Mouse (Mus musculus) limb, embryonic 15.5 days (tissue): ENCODE measurements around the gene Hnrnpf. TPM values are rescaled to one million over a fixed set of nuclear protein-coding genes. Genes with fewer than 3 reads are reported as not detected.

Source experiments
- ATAC-seq: fragments of 200-750 bp; cut with Nextera tagmentation; 2 replicates; pipeline ENCODE4 v1.8.0; 2017; ENCODE audit warnings: low read depth, moderate TSS enrichment; ENCODE audit not compliant: insufficient number of reproducible peaks, low FRiP score, low TSS enrichment
- H3K27ac ChIP-seq: fragments of 300-500 bp; sonication (generic); 2 replicates; pipeline ENCODE4 v1.5.1; 2015; ENCODE audit warnings: moderate library complexity, mild to moderate bottlenecking, inconsistent platforms
- H3K27me3 ChIP-seq: fragments of 300-500 bp; sonication (generic); 2 replicates; pipeline ENCODE4 v1.6.1; 2015; ENCODE audit warnings: inconsistent platforms
- H3K36me3 ChIP-seq: fragments of 300-500 bp; sonication (generic); 2 replicates; pipeline ENCODE4 v1.6.1; 2015; ENCODE audit warnings: inconsistent platforms
- H3K4me1 ChIP-seq: fragments of 300-500 bp; sonication (generic); 2 replicates; pipeline ENCODE4 v1.6.1; 2015; ENCODE audit warnings: inconsistent platforms
- H3K4me2 ChIP-seq: fragments of 300-500 bp; sonication (generic); 2 replicates; pipeline ENCODE4 v1.6.1; 2015; ENCODE audit warnings: mild to moderate bottlenecking, inconsistent platforms
- H3K4me3 ChIP-seq: fragments of 300-500 bp; sonication (generic); 2 replicates; pipeline ENCODE4 v1.5.1; 2015; ENCODE audit warnings: mild to moderate bottlenecking, inconsistent platforms
- H3K9ac ChIP-seq: fragments of 300-500 bp; sonication (generic); 2 replicates; pipeline ENCODE4 v1.6.1; 2015; ENCODE audit warnings: inconsistent platforms
- H3K9me3 ChIP-seq: fragments of 300-500 bp; sonication (generic); 2 replicates; pipeline ENCODE4 v1.6.1; 2016; ENCODE audit warnings: inconsistent platforms
- WGBS: fragments of 180-500 bp; shearing (Covaris S2); methylation state at CpG from one replicate; pipeline ENCODE4 v1.1.7; 2015; 5-methylcytosine and 5-hydroxymethylcytosine counted together
- polyA plus RNA-seq: library from polyadenylated mRNA; unstranded; fragments of >200 nt; fragmentation: Nextera tagmentation; extraction: Ambion mirVana; gene quantifications from 2 replicates; pipeline ENCODE4 v1.2.1, GENCODE M21; 2015

Gene Hnrnpf
- polyA plus RNA-seq, 1 experiment from 2014 or later, result 627 TPM

- Histone ChIP-seq H3K4me3 (peak overlapping the region; percentile 60), H3K4me2 (peak overlapping the region; percentile 70), H3K9me3 (no peaks in the 10 kb centered on the region), H3K27me3 (no peaks in the 10 kb centered on the region), H3K4me1 (peaks cover 7% of the 10 kb centered on the region), H3K27ac (peak overlapping the region; percentile 100), H3K36me3 (no peaks in the 10 kb centered on the region), H3K9ac (peak overlapping the region; percentile 64)
- ATAC-seq, result peak; percentile 82
- 11% methylated on average over 26 of the region's 26 CpGs for WGBS
These were observed 21.3 kb upstream of the Hnrnpf start for GRCm38 (mm10) chr6:117878700-117879407.

- WGBS, result under 1% methylated on average over 67 of the region's 67 CpGs
- peak; percentile 93 for ATAC-seq
- Histone ChIP-seq H3K9me3 (no peaks in the 10 kb centered on the region), H3K27ac (peak overlapping the region; percentile 100), H3K4me3 (peak overlapping the region; percentile 60), H3K36me3 (no peaks in the 10 kb centered on the region), H3K27me3 (no peaks in the 10 kb centered on the region), H3K9ac (peak overlapping the region; percentile 64), H3K4me2 (peak overlapping the region; percentile 70), H3K4me1 (peaks cover 7% of the 10 kb centered on the region)
These were observed 20.6 kb upstream of the Hnrnpf start for GRCm38 (mm10) chr6:117879408-117880115.

GRCm38 (mm10) chr6:117880394-117880838 is 19.7 kb upstream of the Hnrnpf start:
- H3K4me2 ChIP-seq, result peak overlapping the region; percentile 70
- peak overlapping the region; percentile 100 for H3K27ac ChIP-seq
- H3K9me3 ChIP-seq, result no peaks in the 10 kb centered on the region
- peak overlapping the region; percentile 60 for H3K4me3 ChIP-seq
- no peaks in the 10 kb centered on the region for H3K27me3 ChIP-seq
- H3K9ac ChIP-seq, result no peak overlapping the region
- peaks cover 7% of the 10 kb centered on the region for H3K4me1 ChIP-seq
- 35% methylated on average over 3 of the region's 3 CpGs for WGBS
- no peaks in the 10 kb centered on the region for H3K36me3 ChIP-seq
- no peak for ATAC-seq

DNA sequence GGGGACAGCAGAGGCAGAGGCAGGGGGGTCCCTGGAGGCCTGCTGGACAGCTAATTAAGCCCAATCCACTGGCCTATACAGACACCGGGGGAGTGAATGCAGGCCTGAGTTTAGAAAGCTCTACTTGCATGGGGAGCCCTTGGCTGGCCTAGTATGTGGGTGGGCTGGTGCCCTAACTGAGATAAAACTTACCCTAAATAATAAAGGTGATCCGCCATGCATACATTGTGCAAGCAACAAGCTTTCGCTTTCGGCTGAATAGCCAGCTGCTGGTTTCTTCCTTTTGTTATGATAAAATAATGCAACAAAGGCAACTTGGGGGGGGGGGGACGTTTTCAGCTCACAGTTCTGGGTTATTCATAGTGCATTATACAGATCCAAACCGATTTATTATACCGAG is 18.9 kb upstream of the Hnrnpf start:
- Histone ChIP-seq H3K9me3 (no peaks in the 10 kb centered on the region), H3K27ac (no peak overlapping the region), H3K36me3 (no peaks in the 10 kb centered on the region), H3K27me3 (no peaks in the 10 kb centered on the region), H3K4me3 (no peak overlapping the region), H3K4me1 (peaks cover 7% of the 10 kb centered on the region), H3K4me2 (no peak overlapping the region), H3K9ac (no peak overlapping the region)
- ATAC-seq, result no peak
- WGBS, result 87% methylated on average over 7 of the region's 7 CpGs

- Histone ChIP-seq H3K4me2 (no peak overlapping the region), H3K9me3 (no peaks in the 10 kb centered on the region), H3K4me1 (peaks cover 7% of the 10 kb centered on the region), H3K27ac (no peak overlapping the region), H3K36me3 (no peaks in the 10 kb centered on the region), H3K27me3 (no peaks in the 10 kb centered on the region), H3K4me3 (no peak overlapping the region), H3K9ac (no peak overlapping the region)
- no peak for ATAC-seq
- 62% methylated on average over 7 of the region's 7 CpGs for WGBS
These were observed 18.1 kb upstream of the Hnrnpf start for GRCm38 (mm10) chr6:117881997-117882396.

GRCm38 (mm10) chr6:117885943-117886342 is 14.2 kb upstream of the Hnrnpf start:
- Histone ChIP-seq H3K4me1 (0 out of 2 replicates have a peak, but pooled peaks cover 3% of the 10 kb centered on the region), H3K4me3 (no peak overlapping the region), H3K36me3 (no peaks in the 10 kb centered on the region), H3K4me2 (no peak overlapping the region), H3K9me3 (no peaks in the 10 kb centered on the region), H3K27me3 (no peaks in the 10 kb centered on the region), H3K27ac (no peak overlapping the region), H3K9ac (no peak overlapping the region)
- no peak for ATAC-seq
- WGBS, result 81% methylated on average over 2 of the region's 2 CpGs

DNA sequence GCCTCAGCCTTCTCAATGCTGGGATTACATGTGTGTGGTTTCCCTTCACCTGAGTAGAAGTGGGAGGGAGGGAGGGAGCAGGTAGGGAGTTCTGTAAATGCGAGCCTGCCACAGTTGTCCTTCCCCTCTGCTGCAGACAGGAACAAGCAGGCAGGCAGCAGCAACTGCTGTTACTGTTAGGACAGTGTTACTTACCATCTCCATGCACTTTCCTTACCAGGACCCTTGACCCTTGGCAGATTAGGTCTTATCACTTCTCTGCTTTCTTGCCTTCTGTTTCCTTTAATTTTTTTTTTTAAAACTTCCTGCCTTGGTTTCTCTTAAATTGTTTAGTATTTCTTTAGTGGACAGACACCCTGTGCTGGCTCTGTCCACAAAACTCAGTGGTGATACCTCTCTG is 12.1 kb upstream of the Hnrnpf start:
- H3K9me3 ChIP-seq, result no peaks in the 10 kb centered on the region
- H3K27ac ChIP-seq, result no peak overlapping the region
- no peaks in the 10 kb centered on the region for H3K4me1 ChIP-seq
- H3K27me3 ChIP-seq, result no peaks in the 10 kb centered on the region
- no peak for ATAC-seq
- H3K4me2 ChIP-seq, result no peak overlapping the region
- WGBS, result 22% methylated on average over 1 of the region's 1 CpGs
- H3K9ac ChIP-seq, result no peak overlapping the region
- no peak overlapping the region for H3K4me3 ChIP-seq
- no peaks in the 10 kb centered on the region for H3K36me3 ChIP-seq

DNA sequence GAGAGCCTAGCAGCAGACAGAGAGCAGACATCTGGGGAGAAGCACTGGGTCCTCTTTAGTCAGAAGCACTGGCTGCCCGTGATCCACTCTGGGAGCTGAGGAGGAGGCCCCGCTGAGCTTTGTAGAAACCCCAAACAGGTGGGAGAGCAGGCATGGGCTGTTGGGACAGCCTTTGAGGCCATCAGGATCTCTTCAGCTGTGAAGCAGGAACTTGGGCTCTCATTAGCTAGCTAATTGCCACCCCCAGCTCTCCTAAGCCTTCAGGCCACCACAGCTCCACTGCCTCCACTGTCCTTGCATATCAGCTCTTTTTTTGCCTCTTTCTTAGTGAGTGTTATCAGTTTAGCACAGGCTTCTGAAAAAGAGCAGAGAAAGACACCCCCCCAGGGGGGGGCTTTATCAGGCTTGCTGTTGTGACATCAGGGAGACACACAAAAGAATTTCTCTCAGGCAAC is 11.5 kb upstream of the Hnrnpf start:
- Histone ChIP-seq H3K4me2 (no peak overlapping the region), H3K9me3 (no peaks in the 10 kb centered on the region), H3K9ac (no peak overlapping the region), H3K27ac (no peak overlapping the region), H3K27me3 (no peaks in the 10 kb centered on the region), H3K4me3 (no peak overlapping the region), H3K36me3 (no peaks in the 10 kb centered on the region), H3K4me1 (no peaks in the 10 kb centered on the region)
- WGBS, result 44% methylated on average over 2 of the region's 2 CpGs
- ATAC-seq, result no peak

- Histone ChIP-seq H3K27me3 (no peaks in the 10 kb centered on the region), H3K4me2 (no peak overlapping the region), H3K36me3 (no peaks in the 10 kb centered on the region), H3K9me3 (no peaks in the 10 kb centered on the region), H3K27ac (no peak overlapping the region), H3K4me1 (no peaks in the 10 kb centered on the region), H3K4me3 (no peak overlapping the region), H3K9ac (no peak overlapping the region)
- WGBS, result 81% methylated on average over 6 of the region's 6 CpGs
- no peak for ATAC-seq
These were observed 9.9 kb upstream of the Hnrnpf start for GRCm38 (mm10) chr6:117890257-117890656.

GRCm38 (mm10) chr6:117891369-117892160 is 8.6 kb upstream of the Hnrnpf start:
- Histone ChIP-seq H3K36me3 (no peaks in the 10 kb centered on the region), H3K4me1 (no peaks in the 10 kb centered on the region), H3K9me3 (no peaks in the 10 kb centered on the region), H3K27me3 (no peaks in the 10 kb centered on the region), H3K27ac (no peak overlapping the region), H3K4me2 (no peak overlapping the region), H3K4me3 (no peak overlapping the region), H3K9ac (no peak overlapping the region)
- WGBS, result 62% methylated on average over 14 of the region's 14 CpGs
- ATAC-seq, result no peak

- no peaks in the 10 kb centered on the region for H3K36me3 ChIP-seq
- H3K4me3 ChIP-seq, result no peak overlapping the region
- ATAC-seq, result no peak
- H3K9me3 ChIP-seq, result no peaks in the 10 kb centered on the region
- H3K27ac ChIP-seq, result no peak overlapping the region
- no peaks in the 10 kb centered on the region for H3K4me1 ChIP-seq
- 60% methylated on average over 3 of the region's 3 CpGs for WGBS
- H3K27me3 ChIP-seq, result no peaks in the 10 kb centered on the region
- no peak overlapping the region for H3K9ac ChIP-seq
- H3K4me2 ChIP-seq, result no peak overlapping the region
These were observed 7.7 kb upstream of the Hnrnpf start for GRCm38 (mm10) chr6:117892386-117892785.

DNA sequence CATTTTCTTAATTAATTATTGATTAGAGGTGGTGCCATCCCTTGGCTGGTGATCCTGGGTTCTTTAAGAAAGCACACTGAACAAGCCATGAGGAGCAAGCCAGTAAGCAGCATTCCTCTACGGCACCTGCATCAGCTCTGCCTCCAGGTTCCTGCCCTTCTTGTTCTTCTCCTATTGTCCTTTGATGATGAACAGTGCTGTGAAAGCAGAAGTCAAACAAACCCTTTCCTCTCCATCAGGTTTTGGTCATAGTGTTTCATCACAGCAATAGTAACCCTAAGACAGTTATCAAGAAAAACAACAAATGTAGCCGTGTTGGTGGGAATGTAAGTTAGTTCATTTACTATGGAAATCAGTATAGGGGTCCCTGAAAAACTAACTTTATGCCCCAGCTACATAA is 6.7 kb upstream of the Hnrnpf start:
- 87% methylated on average over 2 of the region's 2 CpGs for WGBS
- Histone ChIP-seq H3K9ac (no peak overlapping the region), H3K4me1 (no peaks in the 10 kb centered on the region), H3K36me3 (no peaks in the 10 kb centered on the region), H3K4me3 (no peak overlapping the region), H3K27me3 (no peaks in the 10 kb centered on the region), H3K4me2 (no peak overlapping the region), H3K27ac (no peak overlapping the region), H3K9me3 (no peaks in the 10 kb centered on the region)
- ATAC-seq, result no peak
